Mouse (Mus musculus) MEL (cell line): ENCODE data around the gene Rps6ka1.
A peak's percentile ranks its signal among the peaks of the same experiment; 100 is the strongest.
"Not testable (repeated sequence)": the region's sequence is repeated elsewhere in the genome, so short reads cannot be mapped to it uniquely, and the experiment has no call there.

Experiments
- CTCF ChIP-seq, 3 experiments: IDR thresholded peaks in 2 of 3; conservative IDR thresholded peaks in 1 of 3; 2 replicates each; pipeline ENCODE4 v1.5.1; 2011 to 2012; ENCODE audit warnings: low read length in 3 of 3, low read depth in 2 of 3, mild to moderate bottlenecking in 2 of 3, improper control_type of control experiment in 1 of 3, inconsistent platforms in 1 of 3, mixed read lengths in 1 of 3, moderate library complexity in 1 of 3; ENCODE audit not compliant: control insufficient read depth in 1 of 3, insufficient read depth in 1 of 3, poor library complexity in 1 of 3, severe bottlenecking in 1 of 3
- E2F4 ChIP-seq: IDR thresholded peaks from 2 replicates; pipeline ENCODE4 v1.6.1; 2011; ENCODE audit warnings: low read depth, low read length, improper control_type of control experiment, borderline replicate concordance
- ETS1 ChIP-seq: IDR thresholded peaks from 2 replicates; pipeline ENCODE4 v1.6.1; 2012; ENCODE audit warnings: low read depth, mild to moderate bottlenecking, inconsistent platforms, low read length, improper control_type of control experiment, moderate library complexity
- GATA1 ChIP-seq: IDR thresholded peaks from 2 replicates; pipeline ENCODE4 v1.6.1; 2011; ENCODE audit warnings: low read depth, low read length, improper control_type of control experiment
- HCFC1 ChIP-seq: IDR thresholded peaks from 2 replicates; pipeline ENCODE4 v1.6.1; 2012; ENCODE audit warnings: low read depth, mild to moderate bottlenecking, inconsistent platforms, low read length, improper control_type of control experiment, moderate library complexity
- NRF1 ChIP-seq: IDR thresholded peaks from 2 replicates; pipeline ENCODE4 v1.6.1; 2014; ENCODE audit warnings: low read depth, mild to moderate bottlenecking, inconsistent platforms, low read length, improper control_type of control experiment, moderate library complexity; ENCODE audit not compliant: poor library complexity, insufficient read depth, severe bottlenecking
- POLR2A ChIP-seq, 2 experiments: IDR thresholded peaks; 2 replicates each; pipeline ENCODE4 v1.6.1; 2011 to 2012; ENCODE audit warnings: low read length in 2 of 2, mild to moderate bottlenecking in 2 of 2, control low read depth in 1 of 2, improper control_type of control experiment in 1 of 2, low read depth in 1 of 2, moderate library complexity in 1 of 2; ENCODE audit not compliant: control insufficient read depth in 1 of 2, insufficient read depth in 1 of 2, poor library complexity in 1 of 2
- TAL1 ChIP-seq: IDR thresholded peaks from 2 replicates; pipeline ENCODE4 v1.6.1; 2012; ENCODE audit warnings: mild to moderate bottlenecking, inconsistent platforms, low read length, moderate library complexity, mixed read lengths

DNA sequence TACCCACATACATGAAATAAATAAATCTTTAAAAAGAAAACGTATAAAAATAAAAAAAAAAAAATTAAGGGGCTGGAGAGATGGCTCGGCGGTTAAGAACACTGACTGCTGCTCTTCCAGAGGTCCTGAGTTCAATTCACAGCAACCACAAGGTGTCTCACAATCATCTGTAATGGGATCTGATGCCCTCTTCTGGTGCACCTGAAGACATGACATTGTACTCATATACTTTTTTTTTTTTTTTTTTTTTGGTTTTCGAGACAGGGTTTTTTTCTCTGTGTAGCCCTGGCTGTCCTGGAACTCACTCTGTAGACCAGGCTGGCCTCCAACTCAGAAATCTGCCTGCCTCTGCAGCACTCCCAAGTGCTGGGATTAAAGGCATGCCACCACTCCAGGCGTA lies 18.7 kb upstream of the Rps6ka1 start:
- peak in 1 of 3 experiments; percentile 32; a peak in 2 of 6 replicates for TF ChIP-seq CTCF (IDR thresholded peaks at IDR 0.05 in 2 of 3, conservative IDR thresholded peaks at IDR 0.05 in 1 of 3; ENCODE audit: control insufficient read depth in 1 of 3, insufficient read depth in 1 of 3, low read depth in 2 of 3, low read length in 3 of 3, poor library complexity in 1 of 3, severe bottlenecking in 1 of 3)
- TF ChIP-seq E2F4; TAL1; POLR2A (IDR thresholded peaks at IDR 0.05; ENCODE audit: control insufficient read depth in 1 of 2, insufficient read depth in 1 of 2, low read depth in 1 of 2, low read length in 2 of 2, poor library complexity in 1 of 2); GATA1; NRF1; HCFC1; ETS1: not testable (repeated sequence)
